Mouse (Mus musculus): Measurements from ENCODE around the gene Nphs2.

DNA sequence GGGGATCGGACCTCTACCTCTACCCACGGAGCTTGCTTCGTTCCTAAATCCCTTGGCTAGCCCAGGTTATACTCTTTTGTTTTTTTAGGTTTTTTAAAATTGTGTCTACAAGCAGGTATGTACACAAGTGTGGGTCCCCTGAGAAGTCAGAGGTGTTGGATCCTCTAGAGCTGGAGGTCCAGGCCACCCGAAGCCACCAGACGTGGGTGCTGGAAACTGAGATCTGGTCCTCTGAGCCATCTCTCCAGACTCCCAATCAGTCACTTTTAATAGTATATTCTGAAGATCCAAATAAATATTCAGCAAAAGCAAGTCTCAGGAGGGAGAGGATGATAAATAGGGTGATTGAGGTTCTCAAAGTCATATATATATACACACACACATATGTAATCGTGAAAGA lies 20.5 kb upstream of the Nphs2 start:
- no peak for TF ChIP-seq CTCF (IDR thresholded peaks at IDR 0.05; ENCODE audit: control insufficient read depth, insufficient read depth, low read length)
- no peak for TF ChIP-seq POLR2A (IDR thresholded peaks at IDR 0.05; ENCODE audit: borderline replicate concordance, control insufficient read depth, low read depth, low read length)

All from bone marrow, adult 2 months (tissue).